Mouse (Mus musculus) hindbrain, postnatal 0 days (tissue): ENCODE results near the gene Bsn. TPM values are rescaled to one million over a fixed set of nuclear protein-coding genes. Genes with fewer than 3 reads are reported as not detected.
"Not testable (repeated sequence)": the region's sequence is repeated elsewhere in the genome, so short reads cannot be mapped to it uniquely, and the experiment has no call there.

Experiments
- ATAC-seq: fragments of 200-750 bp; cut with Nextera tagmentation; 2 replicates; pipeline ENCODE4 v1.8.0; 2017; ENCODE audit warnings: mild to moderate bottlenecking, moderate TSS enrichment, moderate library complexity
- DNase-seq: peaks from one replicate; pipeline ENCODE4 v3.0.0-alpha.2; 2015; ENCODE audit warnings: low spot score
- H3K27ac ChIP-seq: fragments of 300-500 bp; sonication (generic); 2 replicates; pipeline ENCODE4 v1.5.1; 2014; ENCODE audit warnings: mild to moderate bottlenecking
- H3K27me3 ChIP-seq: fragments of 300-500 bp; sonication (generic); 2 replicates; pipeline ENCODE4 v1.6.1; 2014; ENCODE audit warnings: low read length, mixed read lengths; ENCODE audit not compliant: insufficient read depth
- H3K36me3 ChIP-seq: fragments of 300-500 bp; sonication (generic); 2 replicates; pipeline ENCODE4 v1.6.1; 2014; ENCODE audit warnings: low read length, mixed read lengths; ENCODE audit not compliant: insufficient read depth
- H3K4me1 ChIP-seq: fragments of 300-500 bp; sonication (generic); 2 replicates; pipeline ENCODE4 v1.6.1; 2014; ENCODE audit warnings: antibody characterized with exemption, low read length, mixed read lengths; ENCODE audit not compliant: insufficient read depth
- H3K4me2 ChIP-seq: fragments of 300-500 bp; sonication (generic); 2 replicates; pipeline ENCODE4 v1.6.1; 2014; ENCODE audit warnings: low read depth, mild to moderate bottlenecking, low read length, moderate library complexity, mixed read lengths
- H3K4me3 ChIP-seq: fragments of 300-500 bp; sonication (generic); 2 replicates; pipeline ENCODE4 v1.5.1; 2014; ENCODE audit warnings: low read length
- H3K9ac ChIP-seq: fragments of 300-500 bp; sonication (generic); replicated peaks from 2 replicates; pipeline ENCODE4 v1.6.1; 2014; ENCODE audit warnings: mild to moderate bottlenecking, low read length, moderate library complexity, mixed read lengths
- H3K9me3 ChIP-seq: fragments of 300-500 bp; sonication (generic); 2 replicates; pipeline ENCODE4 v1.6.1; 2016; ENCODE audit warnings: low read length, mixed read lengths
- CTCF ChIP-seq: IDR thresholded peaks from 2 replicates; pipeline ENCODE4 v1.5.1; 2016; ENCODE audit warnings: antibody characterized with exemption, control low read depth, low read depth
- WGBS: fragments of 180-500 bp; shearing (Covaris S2); extraction: QIAGEN DNeasy Blood & Tissue Kit; methylation state at CpG from one replicate; pipeline ENCODE4 v1.1.7; 2014; 5-methylcytosine and 5-hydroxymethylcytosine counted together
- polyA plus RNA-seq: library from polyadenylated mRNA; unstranded; fragments of >200 nt; fragmentation: Nextera tagmentation; extraction: Ambion mirVana; gene quantifications from 2 replicates; pipeline ENCODE4 v1.2.1, GENCODE M21; 2015
- total RNA-seq: library from RNA; depleted of rRNA; stranded (reverse); fragments of >200 nt; gene quantifications from 2 replicates; pipeline ENCODE4 v1.2.3, GENCODE M21; 2014

Bsn gene
- total and polyA plus RNA-seq, 2 experiments from 2014 or later, result 7.4 to 53.9 TPM

DNA sequence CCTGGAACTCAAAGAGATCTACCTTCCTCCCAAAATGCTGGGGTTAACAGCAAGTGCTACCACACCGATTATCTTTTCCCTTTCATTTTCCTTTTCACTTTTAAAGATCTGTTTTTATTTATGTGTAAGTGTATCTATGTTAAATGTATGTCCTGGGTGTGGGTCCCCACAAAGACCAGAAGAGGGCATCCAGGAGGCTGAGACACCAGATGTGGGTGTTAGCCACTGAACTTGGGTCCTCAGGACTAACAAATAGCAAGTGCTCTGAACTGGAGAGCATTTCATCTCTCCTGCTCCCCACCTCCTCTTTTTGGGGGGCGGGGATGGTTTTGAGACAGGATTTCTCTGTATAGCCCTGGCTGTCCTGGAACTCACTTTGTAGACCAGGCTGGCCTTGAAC is 12.0 kb upstream of the Bsn start:
- Histone ChIP-seq H3K27ac (no peak overlapping the region), H3K4me3 (no peak overlapping the region), H3K4me2 (no peak overlapping the region), H3K27me3 (no peaks in the 10 kb centered on the region), H3K36me3 (peaks cover 3% of the 10 kb centered on the region; the same call in 1 of the 2 replicates), H3K9me3 (no peaks in the 10 kb centered on the region), H3K4me1 (peaks cover 8% of the 10 kb centered on the region), H3K9ac (no peak overlapping the region)
- 92% methylated on average over 2 of the region's 2 CpGs for WGBS
- peak; percentile 21 for TF ChIP-seq CTCF
- DNase-seq, result no peak
- ATAC-seq, result no peak

DNA sequence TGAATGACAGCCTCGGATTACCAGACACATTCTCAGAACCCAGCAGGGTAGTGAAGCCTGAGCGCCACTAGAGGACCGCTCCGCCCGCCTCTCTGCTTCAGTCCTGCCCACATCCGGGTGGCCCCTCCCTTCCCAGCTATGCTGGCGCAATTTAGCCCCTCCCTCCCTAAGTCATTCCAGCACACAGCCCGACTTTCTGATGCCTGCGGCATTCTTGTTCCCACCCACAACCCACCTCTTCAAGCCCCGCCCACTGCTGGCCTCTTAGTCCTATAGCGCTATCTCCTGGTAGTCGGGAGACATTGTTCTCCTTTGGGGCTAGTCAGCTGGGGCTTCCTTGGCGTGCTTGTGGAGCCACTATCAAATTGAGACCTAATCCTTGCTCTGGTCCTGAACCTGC is 11.0 kb upstream of the Bsn start:
- Histone ChIP-seq H3K4me1 (peaks cover 13% of the 10 kb centered on the region), H3K9me3 (no peaks in the 10 kb centered on the region), H3K27me3 (no peaks in the 10 kb centered on the region), H3K9ac (peak overlapping the region; percentile 21; the same call in 1 of the 2 replicates), H3K27ac (no peak overlapping the region), H3K4me2 (peak overlapping the region; percentile 54), H3K4me3 (peak overlapping the region; percentile 23), H3K36me3 (no peaks in the 10 kb centered on the region)
- TF ChIP-seq CTCF, result peak; percentile 84
- DNase-seq (peak; percentile 96), ATAC-seq (peak; percentile 96)
- WGBS, result 0% methylated on average over 13 of the region's 13 CpGs

DNA sequence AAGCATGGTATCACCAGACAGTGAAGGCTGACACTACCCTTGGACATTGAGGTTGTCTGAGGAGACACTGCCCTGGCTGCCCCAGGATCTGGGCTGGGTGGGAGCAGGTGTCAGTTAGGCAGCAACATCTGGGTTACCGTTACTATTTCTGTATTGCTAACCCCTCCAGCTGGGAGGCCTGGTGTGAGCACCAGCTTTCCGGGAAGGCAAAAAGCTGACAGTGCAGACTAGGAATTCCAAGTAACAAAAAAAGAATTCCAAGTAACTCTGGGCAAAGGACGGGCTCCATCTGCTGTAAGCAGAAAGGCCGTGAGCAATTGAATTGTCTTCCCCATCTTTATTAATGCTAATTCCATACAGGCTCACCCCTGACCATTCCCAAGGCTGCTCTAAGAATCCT is 8.4 kb upstream of the Bsn start:
- 0 out of 2 replicates have a peak, but pooled peaks cover 6% of the 10 kb centered on the region for H3K4me1 ChIP-seq
- DNase-seq, result no peak
- no peak overlapping the region for H3K4me3 ChIP-seq
- no peak overlapping the region for H3K4me2 ChIP-seq
- H3K27ac ChIP-seq, result no peak overlapping the region
- H3K9ac ChIP-seq, result no peak overlapping the region
- 33% methylated on average over 4 of the region's 4 CpGs for WGBS
- no peaks in the 10 kb centered on the region for H3K9me3 ChIP-seq
- no peaks in the 10 kb centered on the region for H3K27me3 ChIP-seq
- TF ChIP-seq CTCF, result no peak
- no peak for ATAC-seq
- H3K36me3 ChIP-seq, result no peaks in the 10 kb centered on the region

DNA sequence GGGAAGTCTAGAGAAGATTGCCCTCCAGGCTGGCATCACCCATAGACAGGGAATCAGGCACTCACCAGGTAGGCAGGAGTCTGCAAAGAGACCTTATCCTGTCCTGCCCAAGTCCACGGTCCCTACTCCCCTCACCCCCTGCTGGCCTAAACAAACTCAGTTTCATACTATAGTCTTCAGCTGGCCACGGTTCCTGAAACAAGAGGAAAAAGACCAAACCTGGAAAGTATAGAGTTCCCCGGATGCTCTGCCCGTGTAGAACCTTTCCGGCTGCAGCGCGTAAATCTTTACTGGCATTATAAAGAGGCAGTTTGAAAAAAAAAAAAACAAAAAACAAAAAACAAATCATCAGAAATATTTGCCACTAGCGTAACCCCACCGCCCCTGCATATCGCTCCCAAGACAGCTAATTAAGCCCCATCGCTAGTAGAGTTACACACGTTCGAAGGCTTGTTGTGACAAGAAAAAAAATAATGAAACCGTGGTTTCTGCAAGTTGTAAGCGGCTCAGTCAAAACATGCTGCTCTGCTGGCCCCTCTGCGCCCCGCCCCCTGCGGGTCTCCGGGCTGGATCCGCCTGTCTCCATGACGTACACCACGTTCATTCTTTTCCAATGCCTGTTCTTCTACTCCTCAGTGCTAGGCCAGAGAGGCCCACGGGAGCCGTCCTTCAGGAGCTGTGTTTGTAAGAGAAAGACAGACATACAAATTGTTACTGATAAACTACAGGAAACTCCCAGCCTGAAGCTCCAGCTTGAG is 6.9 kb upstream of the Bsn start:
- Histone ChIP-seq H3K9ac (no peak overlapping the region), H3K4me3 (no peak overlapping the region), H3K27ac (no peak overlapping the region), H3K36me3 (no peaks in the 10 kb centered on the region), H3K9me3 (no peaks in the 10 kb centered on the region), H3K27me3 (no peaks in the 10 kb centered on the region), H3K4me1 (0 out of 2 replicates have a peak, but pooled peaks cover 6% of the 10 kb centered on the region), H3K4me2 (peak overlapping the region; percentile 36)
- no peak for DNase-seq
- ATAC-seq, result no peak
- 28% methylated on average over 24 of the region's 24 CpGs for WGBS
- TF ChIP-seq CTCF, result no peak

DNA sequence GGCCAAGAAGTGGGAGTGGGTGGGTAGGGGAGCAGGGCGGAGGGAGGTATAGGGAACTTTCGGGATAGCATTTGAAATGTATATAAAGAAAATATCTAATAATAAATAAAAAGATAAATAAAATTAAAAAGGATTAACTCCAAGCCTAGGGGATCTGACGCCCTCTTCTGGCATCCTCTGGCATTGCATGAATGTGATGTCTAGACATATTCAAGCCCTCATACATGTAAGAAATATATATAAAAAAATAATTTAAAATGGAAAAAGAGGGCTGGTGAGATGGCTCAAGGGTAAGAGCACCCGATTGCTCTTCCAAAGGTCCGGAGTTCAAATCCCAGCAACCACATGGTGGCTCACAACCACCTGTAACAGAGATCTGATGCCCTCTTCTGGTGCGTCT is 6.0 kb upstream of the Bsn start:
- TF ChIP-seq CTCF, result peak; percentile 36
- H3K27ac ChIP-seq, H3K9ac ChIP-seq, H3K36me3 ChIP-seq, DNase-seq, ATAC-seq, H3K4me2 ChIP-seq, H3K4me1 ChIP-seq, H3K27me3 ChIP-seq, H3K4me3 ChIP-seq, H3K9me3 ChIP-seq: not testable (repeated sequence)
- WGBS, result 67% methylated on average over 6 of the region's 6 CpGs

DNA sequence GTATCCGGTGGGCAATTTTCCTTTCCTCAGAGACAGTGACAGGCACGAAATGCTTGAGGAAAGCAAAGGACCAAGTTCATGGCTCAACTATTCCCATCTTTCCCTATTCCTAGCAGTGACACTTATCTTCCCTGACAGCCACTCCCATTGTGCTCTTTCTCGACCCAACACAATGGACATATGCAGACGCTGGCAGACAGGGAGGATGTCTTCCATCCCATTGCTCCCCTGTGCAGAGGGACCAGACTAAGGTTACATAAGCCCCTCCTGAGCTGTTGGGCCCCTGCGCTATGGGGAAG is 747 bp downstream of the Bsn start:
- Histone ChIP-seq H3K36me3 (peaks cover 3% of the 10 kb centered on the region; the same call in 1 of the 2 replicates), H3K4me3 (peak overlapping the region; percentile 68), H3K4me1 (peaks cover 17% of the 10 kb centered on the region), H3K27ac (peak overlapping the region; percentile 89; the same call in 1 of the 2 replicates), H3K27me3 (no peaks in the 10 kb centered on the region), H3K9me3 (no peaks in the 10 kb centered on the region), H3K4me2 (peak overlapping the region; percentile 74), H3K9ac (peak overlapping the region; percentile 89)
- WGBS, result 20% methylated on average over 5 of the region's 5 CpGs
- TF ChIP-seq CTCF, result no peak
- ATAC-seq (no peak; the same call in 1 of the 2 replicates), DNase-seq (no peak)

DNA sequence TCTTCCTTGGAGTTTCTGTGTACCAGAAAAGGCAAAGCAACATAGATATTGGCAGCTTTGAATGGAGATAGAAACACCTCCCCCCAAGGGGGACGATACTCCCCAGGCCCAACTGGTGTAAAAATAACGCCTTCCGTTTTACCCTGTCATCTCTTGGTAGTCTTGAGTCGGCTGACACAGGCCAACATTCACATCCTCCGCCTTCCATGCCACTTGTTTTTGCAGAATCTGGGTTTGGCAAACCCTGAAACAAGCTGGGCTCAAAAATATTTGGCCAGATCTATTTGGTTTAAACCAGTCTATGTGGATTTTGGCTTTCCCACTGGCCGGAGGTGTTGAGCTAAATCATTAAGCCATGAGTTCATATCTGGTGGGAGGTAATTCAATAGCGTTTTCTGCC is 1.2 kb downstream of the Bsn start:
- no peak for DNase-seq
- Histone ChIP-seq H3K9me3 (no peaks in the 10 kb centered on the region), H3K4me1 (peaks cover 17% of the 10 kb centered on the region), H3K36me3 (peaks cover 3% of the 10 kb centered on the region; the same call in 1 of the 2 replicates), H3K27me3 (no peaks in the 10 kb centered on the region), H3K9ac (peak overlapping the region; percentile 89), H3K4me3 (peak overlapping the region; percentile 68), H3K4me2 (peak overlapping the region; percentile 74), H3K27ac (peak overlapping the region; percentile 89; the same call in 1 of the 2 replicates)
- 74% methylated on average over 7 of the region's 7 CpGs for WGBS
- TF ChIP-seq CTCF, result no peak
- no peak for ATAC-seq
